Mouse (Mus musculus): Measurements from ENCODE around the gene Haus7. TPM values are rescaled to one million over a fixed set of nuclear protein-coding genes. Genes with fewer than 3 reads are reported as not detected.
A peak's percentile ranks its signal among the peaks of the same experiment; 100 is the strongest.
"Not testable (repeated sequence)": the region's sequence is repeated elsewhere in the genome, so short reads cannot be mapped to it uniquely, and the experiment has no call there.

Gene Haus7
- total RNA-seq, 4 experiments from 2014 or later: 9.3 to 13.2 (median 12.2) TPM

DNA sequence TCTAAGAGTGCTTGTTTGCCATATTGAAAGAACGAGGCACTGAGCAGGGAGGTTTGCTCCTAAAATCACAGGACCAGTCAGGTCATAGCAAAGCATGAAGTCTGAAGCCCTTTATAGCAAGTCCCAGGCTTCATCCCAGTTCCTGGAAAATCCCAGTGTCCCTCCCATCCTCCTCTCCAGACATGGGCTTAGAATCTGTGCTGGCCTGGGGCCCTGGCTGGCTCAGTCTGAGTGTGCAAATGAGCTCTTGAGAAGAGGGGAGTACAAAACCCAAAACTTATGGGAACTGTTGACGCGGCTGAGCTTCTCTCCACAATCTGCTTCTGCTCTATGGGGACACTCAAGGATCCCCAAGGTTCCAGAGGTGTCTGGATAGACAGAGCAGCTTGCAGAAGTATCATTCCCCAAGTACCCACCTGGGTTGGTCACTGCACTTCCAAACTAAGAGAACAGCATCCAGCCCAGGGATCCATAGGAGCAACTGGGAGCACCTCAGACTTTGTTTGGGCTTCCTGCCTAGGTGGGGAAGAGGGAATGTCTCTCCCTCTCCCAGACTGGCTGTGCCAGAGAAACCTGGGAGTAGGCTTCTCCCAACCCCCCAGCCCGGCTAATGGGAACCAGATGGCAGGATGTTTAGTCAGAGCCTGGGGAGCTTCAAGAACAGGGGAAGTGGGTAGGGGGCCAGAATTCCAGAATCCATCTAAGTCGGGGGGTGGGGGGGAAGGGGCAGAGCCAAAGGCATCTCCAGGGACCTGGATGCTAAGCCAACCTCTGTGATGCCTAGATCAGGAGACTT, 8.8 kb upstream of the Haus7 start:
- peak in 1 of 2 experiments; percentile 42 for DNase-seq (ENCODE audit: low spot score in 2 of 2)

DNA sequence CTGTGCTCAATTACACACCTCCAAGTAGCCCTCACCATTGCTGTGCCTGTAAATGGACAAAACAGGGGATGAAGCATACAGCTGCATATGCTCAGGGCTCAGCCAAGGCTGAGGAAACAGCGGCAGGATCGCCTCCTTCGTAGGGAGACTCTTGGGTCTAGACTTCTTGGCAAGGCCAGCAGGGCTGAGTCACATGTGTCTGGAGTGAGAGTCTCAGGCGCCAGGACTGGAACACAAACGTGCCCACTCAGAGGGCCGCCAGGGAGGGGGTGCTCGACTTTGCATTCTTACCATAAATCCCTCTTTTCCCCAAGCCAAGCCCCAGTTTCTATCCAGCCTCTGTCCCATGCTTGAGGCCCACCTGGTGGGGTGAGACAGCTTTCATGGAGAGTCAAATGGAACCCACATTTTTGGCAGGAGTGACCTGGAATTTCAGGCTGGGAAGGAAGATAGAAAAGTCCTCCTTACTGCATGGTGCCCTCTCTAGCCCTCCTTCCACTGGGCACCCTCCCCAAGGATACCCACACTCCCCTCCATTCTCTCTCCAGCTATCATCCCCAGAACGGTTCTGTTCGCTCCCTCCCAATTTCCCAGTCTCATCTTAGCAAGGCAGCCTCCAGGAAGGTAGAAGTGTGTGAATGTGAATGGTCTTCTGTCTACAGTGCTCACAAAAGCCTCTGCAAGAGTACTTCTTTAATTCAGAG, 6.8 kb upstream of the Haus7 start:
- peak; percentile 22 to 44 for DNase-seq (ENCODE audit: low spot score in 2 of 2)

- DNase-seq (ENCODE audit: low spot score in 2 of 2): no peak
Observed at GRCm38 (mm10) chrX:73460792-73461191, 1.9 kb upstream of the Haus7 start.

GRCm38 (mm10) chrX:73451949-73452348, 6.9 kb downstream of the Haus7 start:
- peak; percentile 22 to 41 for DNase-seq (ENCODE audit: low spot score in 2 of 2)

DNA sequence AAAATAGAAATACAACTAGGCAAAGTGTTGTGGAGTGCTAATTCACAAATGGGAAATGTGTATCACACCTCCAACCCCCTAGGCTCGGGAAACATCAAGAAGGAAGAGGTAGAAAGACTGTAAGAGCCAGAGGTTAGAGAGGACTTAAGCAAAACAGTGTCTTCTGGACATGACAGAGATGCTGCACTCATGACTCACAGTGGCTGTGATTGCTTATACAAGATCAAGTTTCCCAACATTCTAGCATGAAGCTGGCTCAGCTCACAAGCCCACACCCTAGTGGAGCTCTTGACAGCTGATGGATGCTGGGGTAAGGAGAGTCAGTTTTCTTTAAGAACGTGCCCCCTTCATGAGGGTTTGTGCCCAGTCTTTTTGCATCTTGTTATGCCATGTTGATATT, 17.4 kb downstream of the Haus7 start:
- no peak for DNase-seq (ENCODE audit: low spot score in 2 of 2)

DNA sequence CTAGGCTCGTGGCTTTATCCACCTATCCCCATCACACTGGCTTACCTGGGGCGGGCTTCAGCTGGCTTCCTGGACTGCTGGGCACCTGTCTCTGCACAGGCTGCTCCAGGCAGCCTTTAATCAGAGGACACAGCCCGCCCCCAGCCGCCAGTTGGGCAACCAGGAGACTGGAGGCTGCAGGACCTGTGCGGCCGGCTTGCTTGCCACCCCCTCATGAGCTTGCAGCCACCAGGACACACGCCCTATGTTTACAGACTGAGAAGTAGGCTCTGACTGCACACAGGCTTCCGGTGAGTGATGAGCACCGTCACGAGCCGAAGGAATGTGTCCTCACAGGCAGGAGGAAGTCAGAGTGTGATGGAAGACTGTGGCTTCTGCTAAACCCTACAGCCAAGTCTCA, 23.6 kb downstream of the Haus7 start, which contains the start of gene Trex2:
Gene Trex2, minus strand, starts transcription at position 93 of the 400 bp plus-strand sequence.
- DNase-seq (ENCODE audit: low spot score in 2 of 2): no peak

- no peak for DNase-seq (ENCODE audit: low spot score in 2 of 2)
Observed at GRCm38 (mm10) chrX:73432850-73433249, 26.0 kb downstream of the Haus7 start.

DNA sequence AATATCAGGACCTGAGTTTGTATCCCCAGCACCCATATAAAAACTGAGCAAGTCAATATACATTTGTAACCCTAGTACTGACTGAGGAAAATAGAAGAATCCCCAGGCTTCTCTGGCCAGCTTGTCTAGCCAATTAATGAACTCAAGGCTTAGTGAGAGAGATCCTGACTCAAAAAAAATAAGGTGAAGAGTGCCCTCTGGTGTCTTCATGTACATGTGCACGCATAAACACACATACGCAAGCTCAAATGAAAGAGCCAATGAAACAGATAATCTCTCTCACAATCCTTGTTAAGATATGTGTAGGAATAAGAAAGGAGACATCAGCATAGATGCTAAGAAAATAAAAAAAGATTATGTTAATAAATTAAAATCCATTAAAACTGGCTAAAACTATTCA, 28.8 kb downstream of the Haus7 start:
- DNase-seq (ENCODE audit: low spot score in 2 of 2): no peak

- no peak for DNase-seq (ENCODE audit: low spot score in 2 of 2)
Observed at GRCm38 (mm10) chrX:73412767-73413166, 46.1 kb downstream of the Haus7 start.

DNA sequence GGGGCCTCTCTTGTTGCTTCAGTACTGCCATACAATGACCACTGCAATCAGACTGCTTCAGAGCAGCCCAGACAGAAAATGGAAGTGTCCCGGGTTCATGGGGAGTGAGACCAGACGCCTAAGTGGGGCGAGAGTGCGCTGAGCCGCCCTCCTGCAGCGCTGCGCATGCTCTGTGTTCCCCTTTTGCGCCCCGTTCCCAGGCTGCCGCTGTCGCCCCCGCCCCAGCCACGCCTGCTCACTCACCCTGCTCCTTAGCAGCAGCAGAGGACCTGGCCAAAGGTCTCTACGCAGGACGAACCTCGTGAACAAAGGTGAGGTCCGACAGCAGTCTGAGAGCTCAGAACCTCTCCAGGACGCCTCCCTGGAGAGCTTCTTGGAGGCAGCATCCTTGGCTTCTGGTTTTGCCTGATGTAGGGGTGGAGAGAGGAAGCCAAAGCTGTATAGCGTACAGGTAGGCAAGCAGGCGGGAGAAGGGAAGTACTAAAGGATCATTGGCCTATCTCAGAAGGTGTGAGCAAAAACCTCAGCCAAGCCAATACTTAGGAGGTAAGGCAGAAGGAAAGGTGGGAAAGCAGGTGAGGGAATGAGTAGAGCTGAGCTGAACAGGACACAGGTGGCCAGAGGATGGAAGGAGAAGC, 47.8 kb downstream of the Haus7 start, which contains the start of gene Zfp92:
Gene Zfp92, plus strand, starts transcription at position 217 of the 638 bp plus-strand sequence.
- no peak for DNase-seq (ENCODE audit: low spot score in 2 of 2)

DNA sequence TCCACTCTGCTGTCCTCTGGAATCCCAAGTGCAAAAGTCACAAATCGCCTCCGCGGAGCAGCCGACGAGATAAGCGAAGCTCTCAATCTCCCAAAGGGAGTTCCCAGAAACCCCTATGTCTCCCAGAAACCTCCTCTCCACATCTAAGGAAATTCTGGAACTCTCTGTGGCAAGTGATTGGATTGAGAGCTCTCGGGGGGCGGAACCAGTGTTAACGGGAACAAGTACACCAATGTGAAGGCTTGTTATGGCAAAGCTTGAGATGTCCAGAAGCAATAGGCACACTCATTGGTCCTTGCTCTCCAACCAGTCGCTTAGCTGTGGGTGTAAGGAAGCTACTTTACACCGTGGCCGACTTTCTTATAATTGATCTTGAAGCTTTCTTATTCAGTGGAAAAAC, 57.2 kb downstream of the Haus7 start:
- no peak for DNase-seq (ENCODE audit: low spot score in 2 of 2)

DNA sequence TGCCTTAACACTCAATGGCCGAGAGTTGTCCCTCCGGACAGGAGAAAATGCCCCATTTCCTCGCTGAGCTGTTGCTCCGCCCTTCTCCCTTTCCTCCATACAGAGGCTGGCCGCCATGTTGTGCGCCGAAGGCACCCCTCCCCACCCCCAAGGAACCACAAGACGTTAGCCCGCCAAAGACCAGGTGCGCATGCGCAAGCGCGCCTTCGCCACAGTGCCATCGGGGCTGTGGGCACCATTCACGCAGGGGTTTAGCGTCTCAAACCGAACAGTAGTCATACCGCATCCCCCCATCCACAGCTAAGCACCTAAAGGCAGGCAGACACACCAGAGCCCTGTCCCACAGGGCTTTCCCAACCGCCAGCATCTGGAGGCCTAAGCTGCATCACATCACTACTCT, 57.9 kb downstream of the Haus7 start:
- DNase-seq (ENCODE audit: low spot score in 2 of 2): no peak

DNA sequence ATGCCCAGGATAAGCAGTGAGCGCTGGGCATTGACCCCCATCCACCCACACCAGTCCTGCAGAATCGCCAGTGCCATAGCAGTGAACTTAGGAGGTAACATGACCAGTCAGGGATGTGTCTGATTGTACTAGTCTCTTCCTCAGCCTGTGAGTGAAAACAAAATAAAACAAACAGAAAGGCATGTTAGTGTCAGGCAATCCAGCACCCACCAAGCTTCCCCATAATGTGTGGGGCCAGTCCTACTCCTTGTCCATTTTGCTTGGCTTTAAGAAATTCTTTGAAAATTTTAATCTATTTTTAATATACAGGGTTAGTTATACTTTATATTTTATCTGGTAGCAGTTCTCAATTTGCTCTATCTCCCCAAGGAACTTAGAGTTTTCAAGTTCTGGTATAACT, 60.2 kb downstream of the Haus7 start, which contains the start of gene Gm18336:
Gene Gm18336, minus strand, starts transcription at position 101 of the 400 bp plus-strand sequence.
- DNase-seq (ENCODE audit: low spot score in 2 of 2): not testable (repeated sequence)

DNA sequence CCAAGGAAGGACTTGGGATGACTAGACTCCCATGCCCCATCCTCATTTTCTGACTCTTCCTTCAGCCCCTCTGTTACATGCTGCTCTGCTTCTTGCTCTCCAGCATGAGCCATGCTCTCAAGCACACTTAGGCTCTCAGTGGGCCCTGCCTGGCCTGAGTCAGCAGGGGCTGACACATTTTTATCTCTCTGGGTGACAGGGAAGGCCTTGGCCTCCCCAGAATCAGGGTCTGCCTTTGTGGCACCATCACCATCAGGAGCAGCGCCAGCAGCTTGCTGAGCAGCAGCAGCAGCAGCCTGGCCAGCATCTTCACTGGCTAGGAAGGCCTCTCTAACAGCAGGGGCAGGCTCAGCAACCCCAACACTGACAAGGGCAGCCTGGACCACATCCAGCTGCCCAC, 62.4 kb downstream of the Haus7 start:
- no peak for DNase-seq (ENCODE audit: low spot score in 2 of 2)

DNA sequence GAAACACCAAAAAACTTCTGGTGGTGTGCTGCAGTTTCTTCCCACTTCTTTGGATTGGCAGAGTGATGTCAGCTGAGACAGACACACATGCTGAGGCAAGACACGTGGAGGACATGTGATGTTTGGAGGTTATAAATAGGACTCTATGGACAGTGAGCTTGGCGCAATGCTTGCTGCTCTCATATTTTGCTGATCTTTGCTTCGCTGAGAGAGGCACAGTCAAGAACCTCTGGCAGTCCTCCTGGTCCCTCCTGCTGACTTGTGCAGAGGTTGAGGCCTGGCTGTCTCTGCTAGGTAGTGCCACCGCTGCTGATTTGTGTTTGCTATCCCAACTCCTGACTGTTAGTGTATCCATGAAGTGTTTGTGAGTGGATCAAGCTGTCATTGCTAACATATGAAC, 67.4 kb downstream of the Haus7 start:
- peak; percentile 13 to 55 for DNase-seq (ENCODE audit: low spot score in 2 of 2)

Other genes with a start within 250 kb of the Haus7 start
- under 1 TPM in 2 of 4 experiments, not detected in 2; 0.41 to 0.43 TPM for gene Xlr4b, start 244.7 kb downstream of the Haus7 start, total RNA-seq (2022)
- gene F8a, start 230.8 kb downstream of the Haus7 start, total RNA-seq (2022): 1 to 10 TPM; 5.1 to 7.8 (median 6.6) TPM
- not detected for gene Xlr4c, start 215.9 kb downstream of the Haus7 start, total RNA-seq (2022)
- not detected for gene Xlr3c, start 193.7 kb downstream of the Haus7 start, total RNA-seq (2022)
- not detected for gene Xlr5a, start 166.1 kb downstream of the Haus7 start, total RNA-seq (2022)
- not detected for gene Xlr5c, start 166.1 kb downstream of the Haus7 start, total RNA-seq (2022)
- not detected for gene Gm45015, start 122.2 kb downstream of the Haus7 start, total RNA-seq (2022)
- gene Zfp275, start 116.4 kb downstream of the Haus7 start, total RNA-seq (2022): 1 to 10 TPM; 4.5 to 5.0 (median 4.6) TPM
- not detected for gene Gm18336, start 60.3 kb downstream of the Haus7 start, total RNA-seq (2022)
- not detected for gene Zfp92, start 47.9 kb downstream of the Haus7 start, total RNA-seq (2022)
- gene Trex2, start 23.7 kb downstream of the Haus7 start, total RNA-seq (2022): not detected
- 10 to 100 TPM; 19.5 to 43.0 (median 27.5) TPM for gene Bgn, start 24.6 kb upstream of the Haus7 start, total RNA-seq (2022)
- 10 to 100 TPM; 10.7 to 14.4 (median 11.3) TPM for gene Atp2b3, start 44.0 kb upstream of the Haus7 start, total RNA-seq (2022)
- not detected for gene Dusp9, start 180.4 kb upstream of the Haus7 start, total RNA-seq (2022)
- 10 to 100 TPM in 2 of 4 experiments, 1 to 10 TPM in 2; 7.8 to 10.8 (median 10.2) TPM for gene Pnck, start 201.1 kb upstream of the Haus7 start, total RNA-seq (2022)
- 100 to 1,000 TPM in 3 of 4 experiments, 10 to 100 TPM in 1; 95.0 to 131 (median 122) TPM for gene Slc6a8, start 214.1 kb upstream of the Haus7 start, total RNA-seq (2022)

All from gastrocnemius, adult 8-10 months (tissue).